In genomic region chr3:108721076-108721991, GRCm38 (mm10) we compare ENCODE assay signal across 8 mouse cellular contexts. TPM values are rescaled to one million over a fixed set of nuclear protein-coding genes. Genes with fewer than 3 reads are reported as not detected.
A peak's percentile ranks its signal among the peaks of the same experiment; 100 is the strongest.
DNase-seq lines count a peak whose midpoint lies in the region; ATAC-seq lines count a peak whose summit lies in the region.

No protein-coding gene starts in this region.

- H3K4me1 ChIP-seq in embryonic facial prominence, embryonic 10.5 days: peaks cover 33% of the 10 kb centered on the region
- peaks cover 14% of the 10 kb centered on the region for H3K4me1 ChIP-seq in heart, embryonic 10.5 days
- H3K4me1 ChIP-seq in kidney, embryonic 14.5 days (ENCODE audit: control insufficient read depth, insufficient read depth, low read length): peaks cover 11% of the 10 kb centered on the region; the same call in 1 of the 2 replicates
- H3K4me1 ChIP-seq in neural tube, embryonic 12.5 days: peaks cover 22% of the 10 kb centered on the region

- H3K4me3 ChIP-seq in embryonic facial prominence, embryonic 10.5 days: peak overlapping the region; percentile 90
- H3K4me3 ChIP-seq in heart, embryonic 10.5 days: peak overlapping the region; percentile 82
- H3K4me3 ChIP-seq in kidney, embryonic 14.5 days (ENCODE audit: low read length): peak overlapping the region; percentile 83
- peak overlapping the region; percentile 81 for H3K4me3 ChIP-seq in neural tube, embryonic 12.5 days

- peak overlapping the region; percentile 98 for H3K27ac ChIP-seq in embryonic facial prominence, embryonic 10.5 days (replicated peaks)
- H3K27ac ChIP-seq in heart, embryonic 10.5 days: peak overlapping the region; percentile 93
- peak overlapping the region; percentile 90 for H3K27ac ChIP-seq in kidney, embryonic 14.5 days (ENCODE audit: low read depth, low read length)
- H3K27ac ChIP-seq in neural tube, embryonic 12.5 days: peak overlapping the region; percentile 82

- under 1% methylated on average over 44 of the region's 44 CpGs for WGBS in embryonic facial prominence, embryonic 10.5 days
- WGBS in heart, embryonic 10.5 days: under 1% methylated on average over 44 of the region's 44 CpGs
- under 1% methylated on average over 44 of the region's 44 CpGs for WGBS in kidney, embryonic 14.5 days
- WGBS in neural tube, embryonic 12.5 days: under 1% methylated on average over 44 of the region's 44 CpGs

- H3K9ac ChIP-seq in kidney, embryonic 14.5 days (ENCODE audit: low read depth, low read length): peak overlapping the region; percentile 91
- peak overlapping the region; percentile 82 for H3K9ac ChIP-seq in neural tube, embryonic 12.5 days

- H3K27me3 ChIP-seq in embryonic facial prominence, embryonic 10.5 days (replicated peaks; ENCODE audit: low read depth, poor library complexity, severe bottlenecking): no peaks in the 10 kb centered on the region
- H3K27me3 ChIP-seq in heart, embryonic 10.5 days (ENCODE audit: insufficient read depth, poor library complexity, severe bottlenecking): no peaks in the 10 kb centered on the region
- no peaks in the 10 kb centered on the region for H3K27me3 ChIP-seq in kidney, embryonic 14.5 days (ENCODE audit: control insufficient read depth, insufficient read depth, low read length)
- no peaks in the 10 kb centered on the region for H3K27me3 ChIP-seq in neural tube, embryonic 12.5 days (replicated peaks)

- H3K9me3 ChIP-seq in embryonic facial prominence, embryonic 10.5 days: peaks cover 5% of the 10 kb centered on the region; the same call in 1 of the 2 replicates
- H3K9me3 ChIP-seq in heart, embryonic 10.5 days: no peaks in the 10 kb centered on the region
- H3K9me3 ChIP-seq in kidney, embryonic 14.5 days (ENCODE audit: control insufficient read depth, low read length): no peaks in the 10 kb centered on the region
- H3K9me3 ChIP-seq in neural tube, embryonic 12.5 days: 0 out of 2 replicates have a peak, but pooled peaks cover 5% of the 10 kb centered on the region

- peaks cover 7% of the 10 kb centered on the region; the same call in 1 of the 2 replicates for H3K36me3 ChIP-seq in embryonic facial prominence, embryonic 10.5 days (replicated peaks)
- no peaks in the 10 kb centered on the region for H3K36me3 ChIP-seq in heart, embryonic 10.5 days
- H3K36me3 ChIP-seq in kidney, embryonic 14.5 days (ENCODE audit: control insufficient read depth, insufficient read depth, low read length): no peaks in the 10 kb centered on the region
- H3K36me3 ChIP-seq in neural tube, embryonic 12.5 days: no peaks in the 10 kb centered on the region

- DNase-seq in A20 (ENCODE audit: low read depth, low spot score) (peak; percentile 74), adipocyte (ENCODE audit: low spot score) (peak; percentile 58), liver (peak; percentile 62)
- DNase-seq in embryonic facial prominence, embryonic 10.5 days (ENCODE audit: low spot score): peak; percentile 45
- DNase-seq in heart, embryonic 10.5 days (ENCODE audit: low spot score): peak; percentile 82
- peak; percentile 42 for DNase-seq in urinary bladder, postnatal 25 days (ENCODE audit: low spot score)

- ATAC-seq in kidney, embryonic 14.5 days (ENCODE audit: low FRiP score, low TSS enrichment): no peak
- no peak for ATAC-seq in neural tube, embryonic 12.5 days (ENCODE audit: low FRiP score, low read depth)

- peak overlapping the region; percentile 57 for H3K4me2 ChIP-seq in kidney, embryonic 14.5 days (replicated peaks; ENCODE audit: low read depth, low read length)
- H3K4me2 ChIP-seq in neural tube, embryonic 12.5 days (replicated peaks): peak overlapping the region; percentile 67

RNA-seq across cellular contexts. Expression of gene Gpsm2, which starts 0.8 kb away (rescaled TPM):
- polyA plus RNA-seq in embryonic facial prominence, embryonic 10.5 days (2016; fragmentation: Nextera tagmentation; extraction: Ambion mirVana): 76.0 and 80.2 TPM in 2 replicates
- 35.6 and 38.7 TPM in 2 replicates for polyA plus RNA-seq in heart, embryonic 10.5 days (2016; fragmentation: Nextera tagmentation; extraction: Ambion mirVana)
- polyA plus RNA-seq in kidney, embryonic 14.5 days (2014; fragmentation: Nextera tagmentation; extraction: Ambion mirVana): 25.3 and 52.4 TPM in 2 replicates
- polyA plus RNA-seq in neural tube, embryonic 12.5 days (2016; fragmentation: Nextera tagmentation; extraction: Ambion mirVana): 83.7 and 83.9 TPM in 2 replicates

RNA-seq across cellular contexts. Expression of gene Aknad1, which starts 18.1 kb away (rescaled TPM):
- 0.06 TPM in 1 of 2 replicates, not detected in the other for polyA plus RNA-seq in embryonic facial prominence, embryonic 10.5 days (2016; fragmentation: Nextera tagmentation; extraction: Ambion mirVana)
- not detected in 2 replicates for polyA plus RNA-seq in heart, embryonic 10.5 days (2016; fragmentation: Nextera tagmentation; extraction: Ambion mirVana)
- polyA plus RNA-seq in kidney, embryonic 14.5 days (2014; fragmentation: Nextera tagmentation; extraction: Ambion mirVana): 0.14 TPM in 1 of 2 replicates, not detected in the other
- polyA plus RNA-seq in neural tube, embryonic 12.5 days (2016; fragmentation: Nextera tagmentation; extraction: Ambion mirVana): 0.08 and 0.09 TPM in 2 replicates
